Mouse (Mus musculus): ENCODE measurements around the gene Lrrc8e.
A peak's percentile ranks its signal among the peaks of the same experiment; 100 is the strongest.
"Not testable (repeated sequence)": the region's sequence is repeated elsewhere in the genome, so short reads cannot be mapped to it uniquely, and the experiment has no call there.

Gene Lrrc8e

DNA sequence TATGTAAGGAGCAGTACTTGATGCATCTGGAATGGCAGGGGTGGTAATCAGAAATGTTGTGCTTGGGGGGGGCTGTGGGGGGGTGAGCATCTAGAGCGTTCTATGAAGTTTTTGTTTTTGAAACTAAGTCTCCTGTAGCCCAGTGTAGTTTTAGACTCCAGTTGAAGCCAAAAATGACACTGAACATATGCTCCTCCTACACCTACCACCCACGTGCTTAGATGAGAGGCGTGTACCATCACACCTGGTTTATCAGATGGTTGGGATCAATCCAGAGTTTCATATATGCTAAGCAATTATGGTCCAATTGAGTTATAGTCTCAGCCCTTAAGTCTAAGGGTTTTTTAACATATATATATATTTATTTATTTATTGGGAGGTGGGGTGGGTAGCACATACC is 7.0 kb upstream of the Lrrc8e start:
- no peak for DNase-seq (ENCODE audit: low read depth, low spot score)

DNA sequence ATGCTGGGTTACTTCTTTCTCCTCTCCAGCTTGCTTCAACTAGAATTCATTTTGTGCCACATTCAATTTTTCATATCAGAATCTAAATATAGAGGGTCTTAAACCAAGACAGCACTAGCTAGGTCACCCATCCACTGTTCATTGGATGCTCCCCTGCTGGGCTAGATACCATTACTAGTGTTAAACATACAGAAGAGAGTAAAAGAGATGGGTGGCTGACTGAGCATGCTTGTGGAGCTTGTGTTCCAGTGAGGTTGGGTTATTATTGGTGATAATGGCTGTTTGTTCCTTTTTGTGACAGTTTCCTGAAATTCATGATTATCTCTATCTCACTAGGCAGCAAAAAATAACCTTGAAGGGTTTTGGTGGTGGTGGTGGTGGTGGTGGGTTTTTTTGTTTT is 4.6 kb upstream of the Lrrc8e start:
- no peak for DNase-seq (ENCODE audit: low read depth, low spot score)

DNA sequence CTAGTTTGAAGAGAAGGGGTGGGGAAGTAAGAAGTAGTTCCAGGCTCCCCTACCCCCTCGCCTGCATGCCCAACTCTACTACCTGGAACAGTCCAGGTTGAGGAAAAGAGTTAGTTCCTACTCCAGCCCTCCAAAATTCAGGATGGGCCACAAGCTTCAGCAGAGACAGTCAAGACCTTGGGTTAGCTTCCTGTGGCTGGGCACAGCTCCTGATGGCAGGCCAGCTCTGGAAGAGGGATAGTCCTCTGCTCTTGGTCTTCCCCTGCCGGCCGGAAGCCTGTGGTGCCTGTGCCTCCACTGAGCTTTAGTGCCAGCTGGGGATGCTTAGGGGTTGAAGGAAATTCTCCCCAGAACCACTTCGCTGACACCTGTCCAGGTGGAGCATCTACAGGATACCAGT is 304 bp upstream of the Lrrc8e start:
- no peak for DNase-seq (ENCODE audit: low read depth, low spot score)

DNA sequence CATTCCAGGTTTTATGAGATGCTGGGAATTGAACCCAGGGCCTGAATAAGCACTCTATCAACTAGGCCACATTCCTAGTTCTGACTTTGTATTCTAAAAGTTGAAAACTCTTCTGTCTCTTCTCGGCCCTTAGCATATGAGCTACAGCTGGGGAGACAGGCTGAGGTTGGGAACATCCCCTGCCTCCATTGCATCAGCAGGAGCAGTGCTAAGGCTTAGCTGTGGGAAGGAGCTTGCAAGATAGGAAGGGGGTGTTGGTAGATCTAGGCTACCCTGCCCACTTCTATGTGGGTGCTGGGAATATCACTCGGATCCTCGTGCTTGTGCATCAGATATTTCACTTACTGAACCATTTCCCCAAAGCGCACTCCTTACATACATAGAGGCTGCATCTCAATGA is 1.3 kb downstream of the Lrrc8e start:
- no peak for DNase-seq (ENCODE audit: low read depth, low spot score)

DNA sequence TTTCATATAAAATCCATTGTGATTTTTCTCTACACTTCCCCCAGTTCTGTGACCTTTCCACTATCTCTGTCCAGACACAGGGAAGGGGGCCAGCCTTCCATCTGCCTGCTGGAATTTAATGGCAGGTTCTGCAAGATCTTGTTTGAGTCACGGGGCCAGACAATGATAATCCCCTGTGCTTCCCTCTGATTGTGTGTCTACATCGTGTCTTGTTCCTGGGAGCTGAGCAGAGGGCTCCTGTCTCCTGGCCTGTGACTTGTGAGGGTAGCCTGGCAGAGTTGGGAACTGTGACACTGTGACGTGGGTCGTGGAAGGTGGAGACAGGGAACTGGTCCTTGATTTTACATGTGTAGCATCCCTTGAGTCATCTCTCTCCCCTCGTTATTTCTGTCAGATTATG is 3.2 kb downstream of the Lrrc8e start:
- DNase-seq (ENCODE audit: low read depth, low spot score), result no peak

DNA sequence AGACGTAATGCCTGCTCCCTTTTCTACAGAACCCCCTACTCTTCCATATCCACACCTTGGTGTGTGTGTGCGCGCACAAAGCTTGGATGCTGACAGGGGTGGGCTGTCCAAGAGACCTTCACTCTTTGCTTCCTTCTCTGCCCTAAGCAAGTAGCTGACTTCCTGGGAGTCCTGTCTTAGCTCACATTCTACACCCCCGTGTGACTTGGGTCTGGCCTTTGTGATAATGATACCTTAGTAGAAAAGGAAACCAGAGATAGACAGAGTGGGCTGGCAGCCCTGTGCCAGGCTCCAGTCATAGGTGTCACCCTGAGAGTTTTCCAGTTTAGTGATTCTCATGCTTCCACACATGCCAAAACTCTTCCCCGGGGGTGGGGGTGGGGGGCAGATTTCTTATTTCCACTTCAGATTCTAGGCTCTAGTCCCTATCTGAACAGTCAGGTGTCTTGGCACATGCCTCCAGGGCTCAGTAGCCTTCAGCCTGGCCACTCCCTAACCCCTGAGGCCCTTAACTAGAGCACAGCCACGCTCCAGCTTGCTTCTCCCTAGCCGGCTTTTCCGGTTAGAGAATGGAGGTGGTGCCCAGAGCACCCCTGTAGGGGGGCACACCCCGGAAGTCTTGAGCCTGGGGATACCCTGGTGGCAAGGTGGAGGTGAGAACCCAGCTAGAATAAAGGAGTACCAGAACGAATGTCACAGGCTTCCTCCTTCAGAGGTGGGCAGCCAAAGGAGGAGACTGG is 4.2 kb downstream of the Lrrc8e start:
- no peak for DNase-seq (ENCODE audit: low read depth, low spot score)

DNA sequence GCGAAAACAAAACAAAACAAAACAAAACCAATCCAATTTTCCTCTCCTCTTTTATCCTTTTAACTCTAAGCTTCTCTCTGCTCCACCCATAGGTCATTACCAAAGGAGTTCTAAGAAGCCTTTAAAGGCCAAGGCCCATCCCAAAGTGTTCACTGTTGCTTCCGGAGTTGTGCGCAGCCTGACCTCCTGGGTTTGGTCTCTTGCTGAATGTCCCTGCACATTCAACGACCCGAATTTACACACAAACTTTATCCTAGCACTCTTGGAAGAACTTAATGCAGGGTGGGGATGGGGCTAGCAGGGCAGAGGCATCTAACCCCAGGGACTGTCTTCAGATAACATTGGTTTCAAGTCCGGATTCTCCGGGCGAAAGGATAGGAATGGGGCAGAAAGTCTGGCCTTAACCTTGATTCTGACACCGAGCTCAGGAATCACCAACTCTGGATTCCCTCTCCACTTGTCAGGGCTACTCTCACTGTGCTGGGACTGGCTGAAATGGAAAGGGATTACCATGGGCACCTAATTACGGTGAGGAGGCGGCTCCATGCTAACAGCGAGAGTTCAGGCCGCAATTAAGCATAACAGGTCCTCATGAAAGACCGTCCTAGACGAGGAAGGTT is 11.3 kb downstream of the Lrrc8e start:
- no peak for DNase-seq (ENCODE audit: low read depth, low spot score)

DNA sequence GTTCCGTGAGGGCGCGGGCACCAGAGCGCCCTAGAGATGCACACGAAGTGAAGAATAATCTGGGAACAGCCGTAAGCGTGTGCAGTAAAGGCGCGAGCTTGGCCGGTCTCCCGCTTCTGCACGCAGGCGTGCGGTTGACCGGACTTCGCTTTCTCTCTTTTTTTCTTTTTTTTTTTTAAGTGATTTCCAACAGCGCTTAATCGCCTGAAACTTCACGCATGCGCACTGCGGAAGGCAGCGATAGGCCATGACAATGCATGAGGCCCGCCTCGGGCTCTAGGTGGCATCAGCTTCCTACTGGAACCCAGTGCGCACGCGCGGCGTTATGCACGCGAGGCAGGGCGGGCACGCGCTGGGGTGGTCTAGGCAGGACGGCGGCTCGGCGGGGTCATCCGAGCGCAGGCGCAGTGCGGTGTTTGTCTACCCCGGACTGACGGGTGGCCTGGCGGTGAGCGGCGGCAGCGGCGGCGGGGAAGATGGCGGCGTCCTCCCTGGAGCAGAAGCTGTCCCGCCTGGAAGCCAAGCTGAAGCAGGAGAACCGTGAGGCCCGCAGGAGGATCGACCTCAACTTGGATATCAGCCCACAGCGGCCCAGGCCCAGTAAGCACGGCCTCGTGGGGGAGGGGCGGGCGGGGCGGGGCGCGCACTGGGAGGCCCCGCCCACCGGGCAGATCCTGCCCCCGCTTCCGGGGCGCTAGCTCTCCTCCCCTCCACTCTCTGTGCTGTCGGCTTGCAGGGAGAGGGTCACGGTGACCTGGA is 12.0 kb downstream of the Lrrc8e start, which contains the start of the genes Map2k7 and Gm49320:
TSS of gene Map2k7 (plus strand) at position 307 of the 759 bp plus-strand sequence.
TSS of gene Gm49320 (plus strand) at position 432 of the 759 bp plus-strand sequence.
- DNase-seq (ENCODE audit: low read depth, low spot score), result peak; percentile 97

DNA sequence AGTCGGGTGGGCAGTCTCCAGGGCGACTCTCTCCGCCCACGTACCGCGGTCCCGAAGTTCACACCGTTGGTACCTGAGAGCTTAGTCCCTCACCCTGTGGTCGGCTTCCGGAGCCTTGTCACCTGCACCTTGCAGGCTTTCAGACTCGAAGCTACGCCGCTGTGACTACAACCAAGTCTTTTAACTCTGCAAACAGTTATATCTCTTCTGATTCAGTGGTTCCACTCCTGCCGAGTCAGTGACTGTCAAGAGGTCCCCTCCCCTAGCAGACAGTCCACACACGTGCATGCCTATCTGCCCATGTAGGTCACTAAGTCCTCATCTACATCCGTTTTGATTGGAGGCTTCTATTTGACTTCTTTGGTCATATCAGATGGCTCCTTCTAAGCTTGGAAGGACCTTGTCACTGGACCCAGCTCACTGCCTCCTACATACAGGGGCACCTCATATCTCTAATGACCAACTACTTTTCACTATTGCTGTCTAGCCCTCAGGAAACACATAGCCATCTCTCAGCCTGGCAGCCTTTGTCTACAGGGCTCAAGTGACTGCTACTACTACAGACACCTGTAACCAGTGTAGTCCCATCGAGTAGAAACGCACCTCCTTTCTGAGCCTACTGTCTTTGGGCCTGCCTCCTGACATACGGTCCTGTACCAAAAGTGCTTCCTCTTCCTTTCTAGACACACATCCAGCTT is 12.7 kb downstream of the Lrrc8e start:
- DNase-seq (ENCODE audit: low read depth, low spot score), result no peak

DNA sequence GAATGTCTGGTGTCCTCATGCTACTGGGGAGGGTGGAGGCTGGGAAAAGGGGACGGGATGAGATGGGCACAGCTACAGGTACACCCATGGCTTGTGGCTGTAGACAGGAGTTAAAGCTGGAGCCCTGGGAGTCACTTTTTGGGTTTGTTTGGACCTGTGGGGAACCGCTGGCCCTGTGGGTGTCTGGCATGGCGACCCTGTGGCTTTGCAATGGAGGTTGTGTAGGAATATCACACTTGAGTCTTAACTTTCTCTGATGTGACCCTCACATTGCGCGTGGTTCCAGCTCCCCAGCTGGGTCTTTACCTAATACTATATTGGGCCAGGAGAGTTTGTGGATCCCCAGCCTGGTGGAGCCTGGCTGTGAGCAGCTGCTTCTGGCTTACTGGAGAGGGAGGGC is 18.4 kb downstream of the Lrrc8e start:
- DNase-seq (ENCODE audit: low read depth, low spot score), result no peak

DNA sequence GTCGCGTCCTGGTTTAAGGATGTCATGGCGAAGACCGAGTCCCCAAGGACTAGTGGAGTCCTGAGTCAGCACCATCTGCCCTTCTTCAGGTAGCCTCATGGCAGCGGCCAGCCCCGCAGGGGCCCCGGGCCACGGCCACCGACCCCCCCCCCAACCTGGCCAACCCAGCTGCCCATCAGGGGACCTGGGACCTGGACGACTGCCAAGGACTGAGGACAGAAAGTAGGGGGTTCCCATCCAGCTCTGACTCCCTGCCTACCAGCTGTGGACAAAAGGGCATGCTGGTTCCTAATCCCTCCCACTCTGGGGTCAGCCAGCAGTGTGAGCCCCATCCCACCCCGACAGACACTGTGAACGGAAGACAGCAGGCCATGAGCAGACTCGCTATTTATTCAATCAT is 19.1 kb downstream of the Lrrc8e start:
- DNase-seq (ENCODE audit: low read depth, low spot score), result no peak

DNA sequence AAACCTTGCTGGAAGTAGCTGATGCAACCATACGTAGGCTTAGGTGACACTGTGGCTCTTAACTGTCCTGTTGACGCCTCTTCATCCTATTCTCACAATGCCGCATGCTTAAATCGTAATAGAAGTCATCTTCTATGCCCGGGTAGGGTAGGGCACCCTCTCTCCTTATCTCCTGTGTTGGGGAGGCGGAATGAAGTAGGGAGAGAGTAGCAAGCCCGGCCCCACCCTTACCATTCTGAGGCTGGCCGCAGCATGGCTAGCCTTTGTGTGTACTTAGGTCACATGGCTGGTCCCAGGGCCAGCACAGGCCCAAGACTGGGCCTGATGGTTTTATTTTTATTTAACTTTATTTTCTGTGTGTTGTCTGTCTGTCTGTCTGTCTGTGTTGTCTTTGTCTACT is 20.6 kb downstream of the Lrrc8e start:
- DNase-seq (ENCODE audit: low read depth, low spot score), result no peak

DNA sequence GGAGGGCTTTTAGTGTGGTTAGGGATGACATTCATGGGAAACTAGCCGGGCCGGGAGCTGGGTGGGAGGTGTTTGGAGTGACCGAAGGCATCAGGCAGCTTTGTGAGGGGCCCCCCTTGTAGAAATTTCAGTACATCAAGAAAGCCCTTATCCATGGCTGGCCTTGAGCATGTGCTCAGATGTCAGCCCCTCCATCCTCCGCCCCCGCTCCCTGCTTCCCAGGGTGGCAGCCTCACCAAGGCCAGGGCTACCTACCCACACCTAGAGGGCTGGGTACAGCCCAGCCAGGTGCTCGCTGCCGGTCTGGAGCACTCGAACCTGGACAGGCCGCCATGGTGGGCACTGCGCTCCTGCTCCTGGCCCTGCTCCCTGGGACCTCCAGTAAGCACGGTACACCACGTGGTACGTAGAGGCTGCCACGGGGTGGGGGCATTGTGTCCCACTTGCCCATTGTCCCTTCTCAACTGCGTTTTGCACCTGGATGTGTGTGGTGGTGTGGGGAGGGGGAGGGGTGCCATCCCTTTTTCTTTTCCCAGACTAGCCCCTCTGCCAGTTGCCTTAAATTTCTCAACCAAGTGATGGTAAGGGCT is 21.4 kb downstream of the Lrrc8e start, which contains the start of gene Tgfbr3l:
TSS of gene Tgfbr3l (plus strand) at position 264 of the 590 bp plus-strand sequence.
- no peak for DNase-seq (ENCODE audit: low read depth, low spot score)

DNA sequence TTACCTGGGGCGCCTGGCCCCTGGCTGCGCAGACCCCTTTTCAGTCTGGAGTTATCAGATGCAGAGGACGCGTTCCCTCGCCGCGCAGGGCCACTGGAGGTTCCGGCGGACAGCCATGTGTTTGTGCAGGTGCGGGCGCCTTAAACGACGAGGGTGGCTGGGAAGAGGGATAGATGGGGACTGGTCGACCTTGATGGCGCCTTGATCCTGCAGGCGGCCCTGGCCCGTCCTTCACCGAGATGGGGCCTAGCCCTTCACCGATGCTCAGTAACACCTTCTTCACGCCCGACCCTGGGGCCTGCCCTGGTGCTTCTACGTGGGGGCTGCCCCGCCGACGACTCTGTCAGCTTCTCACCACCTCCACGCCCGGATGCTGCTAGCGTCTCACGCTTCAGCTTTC is 22.6 kb downstream of the Lrrc8e start:
- no peak for DNase-seq (ENCODE audit: low read depth, low spot score)

DNA sequence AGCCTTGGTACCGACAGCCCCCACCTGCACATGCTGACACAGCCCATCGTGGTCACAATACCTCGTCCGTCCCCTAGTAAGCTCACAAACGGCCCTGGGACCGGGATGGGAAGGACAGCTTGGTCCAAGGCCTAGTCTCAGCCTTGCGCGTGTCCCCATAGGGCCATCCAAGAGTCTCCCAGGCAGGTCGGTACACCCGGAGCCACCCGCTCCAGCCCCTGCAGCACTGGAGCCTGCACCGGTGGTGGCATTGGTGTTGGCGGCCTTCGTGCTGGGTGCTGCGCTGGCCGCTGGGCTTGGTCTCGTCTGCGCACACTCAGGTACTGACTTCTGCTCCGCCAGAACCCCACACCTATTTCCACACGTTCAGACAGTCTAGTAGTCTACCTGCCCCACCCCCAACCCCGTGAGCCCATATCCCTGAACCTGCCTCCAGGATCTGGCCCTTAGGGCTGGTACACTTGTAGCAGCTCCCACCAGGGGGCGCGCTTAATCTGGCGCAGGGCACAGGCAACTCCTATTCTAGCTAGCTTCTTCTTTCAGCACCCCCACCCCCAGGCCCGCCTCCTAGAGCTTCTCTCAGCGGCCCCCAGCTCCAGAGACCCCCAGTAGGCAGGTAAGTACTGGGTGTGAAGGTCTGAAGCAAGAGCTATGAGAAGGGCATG is 23.8 kb downstream of the Lrrc8e start:
- no peak for DNase-seq (ENCODE audit: low read depth, low spot score)

DNA sequence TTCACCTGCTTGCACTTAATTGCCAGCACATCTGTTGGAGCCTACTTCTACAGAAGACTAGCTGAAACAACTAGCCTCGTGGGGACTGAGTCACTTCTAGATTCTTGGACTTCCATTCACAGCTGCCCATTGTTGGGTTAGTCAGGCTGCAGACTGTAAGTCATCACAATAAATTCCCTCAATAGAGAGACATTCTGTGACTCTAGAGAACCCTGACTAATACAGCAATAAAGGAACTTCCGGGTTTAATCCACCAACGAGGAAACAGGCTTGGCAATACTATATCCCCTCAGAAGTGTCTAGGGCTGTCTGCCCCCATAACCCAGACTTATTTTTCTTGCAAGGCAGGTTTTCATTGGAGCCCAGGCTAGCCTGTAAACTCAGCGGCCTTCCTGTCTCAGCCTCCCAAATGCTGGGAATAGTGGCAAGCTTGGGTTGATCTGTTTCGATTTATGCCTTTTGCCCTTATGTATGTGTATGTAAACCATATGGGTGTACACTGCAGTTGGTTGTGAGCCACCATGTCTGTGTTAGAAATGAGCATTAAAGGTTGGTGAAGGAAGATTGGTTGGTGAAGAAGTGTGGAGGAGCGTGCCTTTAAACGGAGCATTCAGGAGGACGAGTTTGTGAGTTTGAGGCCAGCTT is 25.6 kb downstream of the Lrrc8e start:
- no peak for DNase-seq (ENCODE audit: low read depth, low spot score)

DNA sequence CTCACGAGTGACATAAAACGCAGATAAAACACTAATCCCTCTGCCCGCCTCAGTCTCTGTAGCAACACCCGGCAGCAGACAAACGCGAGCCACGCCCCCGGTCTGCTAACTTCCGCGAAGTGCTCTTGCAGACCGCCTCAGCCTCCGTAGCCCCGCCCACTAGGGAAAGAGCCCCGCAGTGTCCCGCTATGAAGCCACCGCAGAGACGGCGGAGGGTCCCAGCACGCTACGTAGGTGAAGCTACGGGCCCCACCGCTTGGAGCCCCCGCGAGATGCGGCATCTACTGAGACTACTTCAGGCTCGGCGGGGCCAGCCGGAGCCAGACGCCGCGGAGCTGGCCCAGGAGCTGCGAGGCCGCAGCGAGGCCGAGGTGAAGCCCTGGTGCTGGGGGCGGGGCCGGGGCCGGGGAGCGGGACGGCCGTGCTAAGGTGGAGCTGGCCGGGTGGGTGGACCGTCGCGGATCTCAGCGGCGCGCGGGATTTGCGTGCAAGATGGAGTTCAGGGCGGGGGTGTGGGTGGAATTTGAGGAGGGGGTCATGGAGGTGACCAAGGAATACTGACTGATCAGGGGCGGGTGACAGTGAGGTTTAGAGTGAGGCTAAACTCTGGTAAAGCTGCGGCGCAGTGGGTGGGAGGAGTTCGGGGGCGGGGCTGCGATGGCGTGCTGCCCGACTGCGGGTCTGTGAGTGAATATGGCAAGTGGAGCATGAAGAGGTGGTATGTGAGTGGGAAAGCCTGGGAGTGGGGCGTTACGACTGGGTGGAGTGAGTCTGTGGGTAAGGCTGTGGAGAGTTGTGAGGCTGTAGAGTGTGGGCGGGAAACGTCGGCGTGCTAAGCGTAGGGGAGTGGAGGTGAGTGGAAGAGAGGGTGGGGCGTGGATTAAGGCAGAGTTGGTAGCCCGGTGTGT is 26.6 kb downstream of the Lrrc8e start, which contains the start of gene Snapc2:
TSS of gene Snapc2 (plus strand) at position 147 of the 908 bp plus-strand sequence.
- peak; percentile 88 for DNase-seq (ENCODE audit: low read depth, low spot score)

DNA sequence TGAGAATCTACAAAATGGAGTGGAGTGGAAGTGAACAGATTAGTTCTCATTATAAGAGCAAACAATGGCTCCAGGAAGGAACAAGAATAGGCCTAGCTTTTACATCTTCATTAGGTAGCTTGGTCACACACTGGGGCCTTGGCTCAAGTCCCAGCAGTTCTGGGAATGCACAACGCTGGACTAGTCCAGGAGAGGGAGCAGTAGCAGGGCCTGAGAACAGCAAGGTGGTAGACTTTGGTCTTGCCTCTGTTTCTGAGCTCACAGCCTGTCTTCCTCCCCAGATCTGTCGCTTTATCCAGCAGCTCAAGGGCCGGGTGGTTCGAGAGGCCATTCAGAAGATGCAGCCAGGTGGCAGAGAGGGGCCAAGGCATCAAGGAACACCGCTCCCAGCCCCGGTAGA is 27.4 kb downstream of the Lrrc8e start:
- DNase-seq (ENCODE audit: low read depth, low spot score), result no peak

DNA sequence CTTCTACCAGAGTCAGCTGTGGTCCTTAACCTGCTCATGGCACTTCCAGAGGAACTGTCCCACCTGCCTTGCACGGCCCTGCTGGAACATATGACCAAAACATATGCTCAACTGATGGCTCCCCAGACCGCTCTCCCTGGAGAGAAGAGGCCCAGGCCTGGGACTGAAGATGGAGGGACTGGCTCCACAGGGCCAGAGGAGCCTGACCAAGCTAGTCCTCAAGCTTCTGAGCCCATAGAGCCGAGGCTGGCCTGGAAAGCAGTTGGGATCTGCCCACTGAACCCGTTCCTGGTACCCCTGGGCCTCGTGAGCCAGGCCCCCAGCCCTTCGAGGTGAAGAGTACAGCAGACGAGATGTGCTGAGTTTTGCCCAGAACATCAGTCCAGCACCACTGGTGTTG is 28.8 kb downstream of the Lrrc8e start:
- not testable (repeated sequence) for DNase-seq (ENCODE audit: low read depth, low spot score)
